Mouse (Mus musculus) liver, postnatal 0 days (tissue): ENCODE measurements at regions not wholly inside any gene's neighbourhood (a gene's known extent, or its start where the extent isn't known, plus 50 kb on each side); places are given as distances from the start of the nearest gene placed in this dataset.

Source experiments
- CTCF ChIP-seq: sonication (generic); IDR thresholded peaks from 2 replicates; pipeline ENCODE4 v1.5.1; 2016; ENCODE audit warnings: antibody characterized with exemption, low read depth
- EP300 ChIP-seq: IDR thresholded peaks from 2 replicates; pipeline ENCODE4 v1.6.1; 2016; ENCODE audit warnings: antibody characterized with exemption, low read depth, mild to moderate bottlenecking

DNA sequence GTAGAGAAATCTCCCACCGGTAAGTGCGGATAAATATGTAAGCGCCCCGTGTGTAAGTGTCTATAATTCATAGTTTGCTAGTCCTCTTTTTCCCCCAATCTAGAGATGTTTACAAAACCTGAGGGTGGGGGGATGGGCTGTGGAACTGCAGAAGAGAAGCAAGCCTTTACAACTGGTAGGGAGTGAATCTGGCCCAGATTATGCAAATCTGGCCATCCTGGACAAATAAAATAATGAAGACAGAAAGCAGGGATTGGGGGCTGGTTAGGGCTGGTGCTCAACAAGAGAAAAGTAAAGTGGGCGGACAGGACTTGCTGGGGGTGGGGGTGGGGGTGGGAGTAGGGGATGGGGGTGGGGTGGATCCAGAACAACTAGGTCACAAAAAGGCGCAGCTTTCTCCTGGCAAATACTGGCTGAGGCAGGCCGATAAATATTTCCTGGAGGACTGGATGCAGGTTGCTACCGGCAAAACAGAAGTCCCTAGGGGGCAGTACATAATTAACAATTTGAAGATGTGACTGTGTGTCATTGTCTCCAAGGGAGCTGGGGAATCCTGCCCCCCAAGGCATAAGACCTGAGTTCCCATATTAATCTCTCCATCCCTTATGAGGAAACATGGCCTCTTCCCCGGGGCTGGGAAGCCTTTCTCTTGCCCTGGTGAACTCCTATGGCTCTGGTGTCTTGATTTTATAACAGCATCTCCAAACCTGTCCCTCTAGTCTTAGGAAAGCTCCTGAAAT lies 162.1 kb downstream of the Cdca7 start:
- TF ChIP-seq CTCF (peak; percentile 19; the same call in 1 of the 2 replicates), EP300 (no peak)
